Mouse (Mus musculus): ENCODE data around the gene Cyp4f15. TPM values are rescaled to one million over a fixed set of nuclear protein-coding genes. Genes with fewer than 3 reads are reported as not detected.

Gene Cyp4f15
- total and polyA plus RNA-seq, 3 experiments = not detected

GRCm38 (mm10) chr17:32676040-32676635 is 9.3 kb upstream of the Cyp4f15 start:
- H3K9ac ChIP-seq (ENCODE audit: control insufficient read depth, low read depth, low read length, poor library complexity, severe bottlenecking) = no peak overlapping the region
- H3K27ac ChIP-seq (ENCODE audit: control insufficient read depth, low read depth, low read length) = no peak overlapping the region
- no peaks in the 10 kb centered on the region for H3K36me3 ChIP-seq (ENCODE audit: control insufficient read depth in 1 of 2, insufficient read depth in 2 of 2, low read length in 2 of 2)
- TF ChIP-seq USF2 (IDR thresholded peaks at IDR 0.05; ENCODE audit: borderline replicate concordance in 1 of 2, insufficient read depth in 1 of 2, low read depth in 1 of 2, low read length in 2 of 2) (no peak), GATA1 (IDR thresholded peaks at IDR 0.05; ENCODE audit: low read depth, low read length) (no peak), UBTF (IDR thresholded peaks at IDR 0.05; ENCODE audit: borderline replicate concordance, insufficient read depth, low read depth, low read length) (no peak), MYC (IDR thresholded peaks at IDR 0.05; ENCODE audit: low read depth, low read length) (no peak), CHD1 (IDR thresholded peaks at IDR 0.05; ENCODE audit: low read depth, low read length) (no peak), CTCF (IDR thresholded peaks at IDR 0.05 in 2 of 3, conservative IDR thresholded peaks at IDR 0.05 in 1 of 3; ENCODE audit: control insufficient read depth in 1 of 3, insufficient read depth in 1 of 3, low read depth in 2 of 3, low read length in 3 of 3, poor library complexity in 1 of 3, severe bottlenecking in 1 of 3) (no peak), TBP (IDR thresholded peaks at IDR 0.05; ENCODE audit: low read depth, low read length) (no peak), ZMIZ1 (IDR thresholded peaks at IDR 0.05; ENCODE audit: low read depth, low read length) (no peak), CHD2 (IDR thresholded peaks at IDR 0.05; ENCODE audit: low read length) (no peak), RCOR1 (IDR thresholded peaks at IDR 0.05; ENCODE audit: low read depth, low read length) (no peak), SIN3A (IDR thresholded peaks at IDR 0.05; ENCODE audit: low read length) (no peak), ZC3H11A (IDR thresholded peaks at IDR 0.05; ENCODE audit: low read depth, low read length) (no peak), POLR2AphosphoS5 (IDR thresholded peaks at IDR 0.05; ENCODE audit: borderline replicate concordance, low read depth, low read length) (no peak), MEF2A (IDR thresholded peaks at IDR 0.05; ENCODE audit: extremely low read depth, insufficient replicate concordance, low read depth, low read length, poor library complexity, severe bottlenecking) (no peak), ZNF384 (IDR thresholded peaks at IDR 0.05; ENCODE audit: low read depth, low read length) (no peak)
- H3K4me3 ChIP-seq (ENCODE audit: control insufficient read depth in 1 of 2, insufficient read depth in 1 of 2, low read depth in 2 of 2, low read length in 2 of 2) = no peak overlapping the region
- no peaks in the 10 kb centered on the region for H3K9me3 ChIP-seq (replicated peaks; ENCODE audit: insufficient read depth, low read length)
- DNase-seq (ENCODE audit: low read depth, low spot score) = no peak
- peaks cover 0 to 3% of the 10 kb centered on the region in 2 experiments; a peak in 1 of 4 replicates for H3K27me3 ChIP-seq (ENCODE audit: control insufficient read depth in 1 of 2, insufficient read depth in 2 of 2, low read length in 2 of 2)
- no peaks in the 10 kb centered on the region for H3K79me2 ChIP-seq (ENCODE audit: control insufficient read depth, insufficient read depth, low read length, poor library complexity)
- no peaks in the 10 kb centered on the region for H3K4me1 ChIP-seq (ENCODE audit: control insufficient read depth in 1 of 2, insufficient read depth in 2 of 2, low read length in 2 of 2)

- Histone ChIP-seq H3K36me3 (ENCODE audit: control insufficient read depth in 1 of 2, insufficient read depth in 2 of 2, low read length in 2 of 2) (no peaks in the 10 kb centered on the region), H3K9ac (ENCODE audit: control insufficient read depth, low read depth, low read length, poor library complexity, severe bottlenecking) (no peak overlapping the region), H3K9me3 (replicated peaks; ENCODE audit: insufficient read depth, low read length) (no peaks in the 10 kb centered on the region), H3K4me3 (ENCODE audit: control insufficient read depth in 1 of 2, insufficient read depth in 1 of 2, low read depth in 2 of 2, low read length in 2 of 2) (no peak overlapping the region), H3K27ac (ENCODE audit: control insufficient read depth, low read depth, low read length) (no peak overlapping the region), H3K27me3 (ENCODE audit: control insufficient read depth in 1 of 2, insufficient read depth in 2 of 2, low read length in 2 of 2) (0 out of 4 replicates have a peak, but pooled peaks cover 0 to 1% of the 10 kb centered on the region in 2 experiments), H3K4me1 (ENCODE audit: control insufficient read depth in 1 of 2, insufficient read depth in 2 of 2, low read length in 2 of 2) (no peaks in the 10 kb centered on the region), H3K79me2 (ENCODE audit: control insufficient read depth, insufficient read depth, low read length, poor library complexity) (no peaks in the 10 kb centered on the region)
- peak; percentile 63 for DNase-seq (ENCODE audit: low read depth, low spot score)
- no peak for TF ChIP-seq GABPA (IDR thresholded peaks at IDR 0.05; ENCODE audit: low read depth, low read length)
- no peak for TF ChIP-seq CHD1 (IDR thresholded peaks at IDR 0.05; ENCODE audit: low read depth, low read length)
- no peak for TF ChIP-seq NELFE (IDR thresholded peaks at IDR 0.05; ENCODE audit: low read depth, low read length)
- no peak for TF ChIP-seq NRF1 (IDR thresholded peaks at IDR 0.05; ENCODE audit: insufficient read depth, low read depth, low read length, poor library complexity, severe bottlenecking)
- TF ChIP-seq KAT2A (conservative IDR thresholded peaks at IDR 0.05; ENCODE audit: low read depth, low read length) = no peak
- no peak for TF ChIP-seq MXI1 (IDR thresholded peaks at IDR 0.05; ENCODE audit: low read depth, low read length)
- no peak for TF ChIP-seq ELF1 (IDR thresholded peaks at IDR 0.05; ENCODE audit: low read depth, low read length)
- peak; percentile 58 for TF ChIP-seq RAD21 (IDR thresholded peaks at IDR 0.05; ENCODE audit: low read depth, low read length)
- no peak for TF ChIP-seq TCF12 (IDR thresholded peaks at IDR 0.05; ENCODE audit: low read depth, low read length)
- no peak for TF ChIP-seq UBTF (IDR thresholded peaks at IDR 0.05; ENCODE audit: borderline replicate concordance, insufficient read depth, low read depth, low read length)
- peak; percentile 29 for TF ChIP-seq ZC3H11A (IDR thresholded peaks at IDR 0.05; ENCODE audit: low read depth, low read length)
- no peak for TF ChIP-seq SIN3A (IDR thresholded peaks at IDR 0.05; ENCODE audit: low read length)
- TF ChIP-seq USF2 (IDR thresholded peaks at IDR 0.05; ENCODE audit: borderline replicate concordance in 1 of 2, insufficient read depth in 1 of 2, low read depth in 1 of 2, low read length in 2 of 2) = no peak
- TF ChIP-seq MAZ (IDR thresholded peaks at IDR 0.05; ENCODE audit: low read depth, low read length) = no peak
- TF ChIP-seq POLR2AphosphoS2 (IDR thresholded peaks at IDR 0.05; ENCODE audit: low read length) = no peak
- peak; percentile 63 to 79 (median 69) for TF ChIP-seq CTCF (IDR thresholded peaks at IDR 0.05 in 2 of 3, conservative IDR thresholded peaks at IDR 0.05 in 1 of 3; ENCODE audit: control insufficient read depth in 1 of 3, insufficient read depth in 1 of 3, low read depth in 2 of 3, low read length in 3 of 3, poor library complexity in 1 of 3, severe bottlenecking in 1 of 3)
- no peak for TF ChIP-seq ZMIZ1 (IDR thresholded peaks at IDR 0.05; ENCODE audit: low read depth, low read length)
- TF ChIP-seq POLR2AphosphoS5 (IDR thresholded peaks at IDR 0.05; ENCODE audit: borderline replicate concordance, low read depth, low read length) = no peak
- no peak for TF ChIP-seq MEF2A (IDR thresholded peaks at IDR 0.05; ENCODE audit: extremely low read depth, insufficient replicate concordance, low read depth, low read length, poor library complexity, severe bottlenecking)
- TF ChIP-seq RCOR1 (IDR thresholded peaks at IDR 0.05; ENCODE audit: low read depth, low read length) = no peak
- no peak for TF ChIP-seq BHLHE40 (IDR thresholded peaks at IDR 0.05; ENCODE audit: borderline replicate concordance, low read depth, low read length)
- no peak for TF ChIP-seq MAFK (IDR thresholded peaks at IDR 0.05; ENCODE audit: borderline replicate concordance, low read depth, low read length)
These were observed 5.0 kb upstream of the Cyp4f15 start for GRCm38 (mm10) chr17:32680404-32680803.
